15 mouse cellular contexts compared by ENCODE assay signal in genomic region chr13:119232100-119233029, GRCm38 (mm10).
DNase-seq lines count a peak whose midpoint lies in the region; ATAC-seq and TF ChIP-seq lines count a peak whose summit lies in the region.
"Had no signal": no experiment of that assay in that cellular context is flagged by ENCODE, and none has a peak within 500 bp of the region (broad histone marks: within the 10 kb centered on the region; RNA-seq: fewer than 3 reads in every experiment).

No protein-coding gene starts in this region.

- H3K4me3 ChIP-seq in heart, embryonic 13.5 days = no peak overlapping the region
- peak overlapping the region in 1 of 2 experiments; percentile 30; a peak in 2 of 4 replicates for H3K4me3 ChIP-seq in MEL (ENCODE audit: control insufficient read depth in 1 of 2, insufficient read depth in 1 of 2, low read depth in 2 of 2, low read length in 2 of 2)
- no peak overlapping the region for H3K4me3 ChIP-seq in liver, postnatal 0 days (ENCODE audit: low read depth, low read length)
- no peak overlapping the region for H3K4me3 ChIP-seq in hindbrain, embryonic 11.5 days (ENCODE audit: low read depth, low read length)
- H3K4me3 ChIP-seq: embryonic facial prominence, embryonic 10.5 days; forebrain, embryonic 10.5 days had no signal

- 0 out of 2 replicates have a peak, but pooled peaks have one; percentile 37 for ATAC-seq in heart, embryonic 13.5 days (ENCODE audit: extremely low read depth, insufficient number of reproducible peaks, low FRiP score, low TSS enrichment)
- ATAC-seq in granulocyte monocyte progenitor cell, adult 5-6 weeks (replicated peaks; ENCODE audit: poor library complexity, severe bottlenecking) = peak; percentile 52
- ATAC-seq in liver, postnatal 0 days = peak; percentile 99
- no peak for ATAC-seq in hindbrain, embryonic 11.5 days (ENCODE audit: low FRiP score)
- ATAC-seq: hindbrain, postnatal 0 days had no signal

- H3K9me3 ChIP-seq in heart, embryonic 13.5 days = no peaks in the 10 kb centered on the region
- no peaks in the 10 kb centered on the region for H3K9me3 ChIP-seq in MEL (replicated peaks; ENCODE audit: insufficient read depth, low read length)
- no peaks in the 10 kb centered on the region for H3K9me3 ChIP-seq in liver, postnatal 0 days (ENCODE audit: low read length)
- H3K9me3 ChIP-seq in hindbrain, embryonic 11.5 days (ENCODE audit: control insufficient read depth, low read length) = no peaks in the 10 kb centered on the region
- H3K9me3 ChIP-seq: embryonic facial prominence, embryonic 10.5 days; forebrain, embryonic 10.5 days; megakaryocyte, embryonic 14.5 days had no signal

- peak overlapping the region; percentile 5; the same call in 1 of the 2 replicates for H3K4me2 ChIP-seq in heart, embryonic 13.5 days
- peak overlapping the region; percentile 37 for H3K4me2 ChIP-seq in liver, postnatal 0 days (ENCODE audit: low read depth, low read length)
- no peak overlapping the region for H3K4me2 ChIP-seq in hindbrain, embryonic 11.5 days (replicated peaks; ENCODE audit: low read depth, low read length)

- intact Hi-C loops in heart, postnatal 36 days (cut with DNase I) = no loop called here

- no peak for TF ChIP-seq RAD21 in MEL (IDR thresholded peaks at IDR 0.05; ENCODE audit: low read depth, low read length)

- WGBS in heart, embryonic 13.5 days = 24% methylated on average over 8 of the region's 8 CpGs
- 31% methylated on average over 8 of the region's 8 CpGs for WGBS in liver, postnatal 0 days (ENCODE audit: insufficient replicate concordance)
- WGBS in hindbrain, embryonic 11.5 days = 67% methylated on average over 8 of the region's 8 CpGs

- peak; percentile 99 to 100 for TF ChIP-seq EP300 in MEL (IDR thresholded peaks at IDR 0.05; ENCODE audit: low read depth in 1 of 2, low read length in 2 of 2)
- TF ChIP-seq EP300 in liver, postnatal 0 days (IDR thresholded peaks at IDR 0.05; ENCODE audit: low read depth) = peak; percentile 100

- H3K27ac ChIP-seq in heart, embryonic 13.5 days (replicated peaks) = no peak overlapping the region
- H3K27ac ChIP-seq in MEL (ENCODE audit: control insufficient read depth, low read depth, low read length) = peak overlapping the region; percentile 90
- H3K27ac ChIP-seq in liver, postnatal 0 days (ENCODE audit: low read depth) = peak overlapping the region; percentile 88
- H3K27ac ChIP-seq in hindbrain, embryonic 11.5 days (ENCODE audit: low read depth, low read length) = no peak overlapping the region
- H3K27ac ChIP-seq: embryonic facial prominence, embryonic 10.5 days; forebrain, embryonic 10.5 days; hindbrain, postnatal 0 days had no signal

- no peaks in the 10 kb centered on the region for H3K79me2 ChIP-seq in MEL (ENCODE audit: control insufficient read depth, insufficient read depth, low read length, poor library complexity)

- no peak overlapping the region for H3K9ac ChIP-seq in heart, embryonic 13.5 days
- H3K9ac ChIP-seq in MEL (ENCODE audit: control insufficient read depth, low read depth, low read length, poor library complexity, severe bottlenecking) = peak overlapping the region; percentile 28; the same call in 1 of the 2 replicates
- H3K9ac ChIP-seq in liver, postnatal 0 days (replicated peaks) = no peak overlapping the region
- no peak overlapping the region for H3K9ac ChIP-seq in hindbrain, embryonic 11.5 days (ENCODE audit: low read depth, low read length)

- H3K27me3 ChIP-seq in heart, embryonic 13.5 days (replicated peaks) = no peaks in the 10 kb centered on the region; the same call in 1 of the 2 replicates
- H3K27me3 ChIP-seq in MEL (ENCODE audit: control insufficient read depth in 1 of 2, insufficient read depth in 2 of 2, low read length in 2 of 2) = no peaks in the 10 kb centered on the region
- no peaks in the 10 kb centered on the region for H3K27me3 ChIP-seq in liver, postnatal 0 days (ENCODE audit: insufficient read depth, low read length)
- H3K27me3 ChIP-seq in hindbrain, embryonic 11.5 days (ENCODE audit: control insufficient read depth, insufficient read depth, low read length) = no peaks in the 10 kb centered on the region
- H3K27me3 ChIP-seq: megakaryocyte, embryonic 14.5 days had no signal

- H3K4me1 ChIP-seq in heart, embryonic 13.5 days = peaks cover 13% of the 10 kb centered on the region
- peaks cover 11 to 13% of the 10 kb centered on the region in 2 experiments for H3K4me1 ChIP-seq in MEL (ENCODE audit: control insufficient read depth in 1 of 2, insufficient read depth in 2 of 2, low read length in 2 of 2)
- peaks cover 4% of the 10 kb centered on the region; the same call in 1 of the 2 replicates for H3K4me1 ChIP-seq in liver, postnatal 0 days (ENCODE audit: insufficient read depth)
- H3K4me1 ChIP-seq in hindbrain, embryonic 11.5 days (replicated peaks; ENCODE audit: control insufficient read depth, insufficient read depth, low read length) = no peaks in the 10 kb centered on the region
- H3K4me1 ChIP-seq: embryonic facial prominence, embryonic 10.5 days; forebrain, embryonic 10.5 days had no signal

- TF ChIP-seq POLR2A in MEL (IDR thresholded peaks at IDR 0.05; ENCODE audit: control insufficient read depth in 1 of 2, insufficient read depth in 1 of 2, low read depth in 1 of 2, low read length in 2 of 2, poor library complexity in 1 of 2) = no peak

- DNase-seq in heart, postnatal 36 days = no peak
- peak; percentile 89 for DNase-seq in MEL (ENCODE audit: low read depth, low spot score)
- peak; percentile 23 for DNase-seq in liver, postnatal 0 days
- DNase-seq in right cerebral cortex, adult 18-20 months = no peak
- DNase-seq in hindbrain, embryonic 11.5 days (ENCODE audit: low spot score) = no peak
- no peak for DNase-seq in testis, postnatal 14 days (ENCODE audit: low spot score)
- DNase-seq: cerebellum, adult 8-10 months; retina, postnatal 1 day; thymus, adult 2 months had no signal

- TF ChIP-seq CTCF in MEL (IDR thresholded peaks at IDR 0.05 in 2 of 3, conservative IDR thresholded peaks at IDR 0.05 in 1 of 3; ENCODE audit: control insufficient read depth in 1 of 3, insufficient read depth in 1 of 3, low read depth in 2 of 3, low read length in 3 of 3, poor library complexity in 1 of 3, severe bottlenecking in 1 of 3) = no peak
- no peak for TF ChIP-seq CTCF in liver, postnatal 0 days (IDR thresholded peaks at IDR 0.05; ENCODE audit: low read depth)

- H3K36me3 ChIP-seq in heart, embryonic 13.5 days = no peaks in the 10 kb centered on the region
- peaks cover 0 to 26% of the 10 kb centered on the region in 2 experiments; a peak in 2 of 4 replicates for H3K36me3 ChIP-seq in MEL (ENCODE audit: control insufficient read depth in 1 of 2, insufficient read depth in 2 of 2, low read length in 2 of 2)
- H3K36me3 ChIP-seq in liver, postnatal 0 days (replicated peaks; ENCODE audit: insufficient read depth, low read length) = no peaks in the 10 kb centered on the region
- H3K36me3 ChIP-seq in hindbrain, embryonic 11.5 days (ENCODE audit: control insufficient read depth, insufficient read depth, low read length) = no peaks in the 10 kb centered on the region
- H3K36me3 ChIP-seq: embryonic facial prominence, embryonic 10.5 days; forebrain, embryonic 10.5 days had no signal

TF ChIP-seq in MEL, 35 proteins besides CTCF, POLR2A, EP300 and RAD21:
- TF ChIP-seq MAFK (IDR thresholded peaks at IDR 0.05; ENCODE audit: borderline replicate concordance, low read depth, low read length) (peak; percentile 90), MYC (IDR thresholded peaks at IDR 0.05; ENCODE audit: low read depth, low read length) (0 out of 2 replicates have a peak, but pooled peaks have one; percentile 40), USF1 (IDR thresholded peaks at IDR 0.05; ENCODE audit: low read depth, low read length) (no peak), TBP (IDR thresholded peaks at IDR 0.05; ENCODE audit: low read depth, low read length) (0 out of 2 replicates have a peak, but pooled peaks have one; percentile 29), ETS1 (IDR thresholded peaks at IDR 0.05; ENCODE audit: low read depth, low read length) (peak; percentile 100), USF2 (IDR thresholded peaks at IDR 0.05; ENCODE audit: borderline replicate concordance in 1 of 2, insufficient read depth in 1 of 2, low read depth in 1 of 2, low read length in 2 of 2) (no peak), ZMIZ1 (IDR thresholded peaks at IDR 0.05; ENCODE audit: low read depth, low read length) (0 out of 2 replicates have a peak, but pooled peaks have one; percentile 7), ZNF384 (IDR thresholded peaks at IDR 0.05; ENCODE audit: low read depth, low read length) (0 out of 2 replicates have a peak, but pooled peaks have one; percentile 23), JUND (IDR thresholded peaks at IDR 0.05; ENCODE audit: low read depth, low read length) (no peak), MAZ (IDR thresholded peaks at IDR 0.05; ENCODE audit: low read depth, low read length) (no peak), BHLHE40 (IDR thresholded peaks at IDR 0.05; ENCODE audit: borderline replicate concordance, low read depth, low read length) (peak; percentile 76), MAX (IDR thresholded peaks at IDR 0.05; ENCODE audit: low read length) (no peak), ZKSCAN1 (IDR thresholded peaks at IDR 0.05; ENCODE audit: low read depth, low read length) (no peak), ZC3H11A (IDR thresholded peaks at IDR 0.05; ENCODE audit: low read depth, low read length) (no peak), RCOR1 (IDR thresholded peaks at IDR 0.05; ENCODE audit: low read depth, low read length) (peak; percentile 94), MXI1 (IDR thresholded peaks at IDR 0.05; ENCODE audit: low read depth, low read length) (0 out of 2 replicates have a peak, but pooled peaks have one; percentile 34), UBTF (IDR thresholded peaks at IDR 0.05; ENCODE audit: borderline replicate concordance, insufficient read depth, low read depth, low read length) (no peak), SIN3A (IDR thresholded peaks at IDR 0.05; ENCODE audit: low read length) (peak; percentile 95), MYB (IDR thresholded peaks at IDR 0.05; ENCODE audit: low read depth, low read length) (peak; percentile 98), MEF2A (IDR thresholded peaks at IDR 0.05; ENCODE audit: extremely low read depth, insufficient replicate concordance, low read depth, low read length, poor library complexity, severe bottlenecking) (peak; percentile 96), KAT2A (conservative IDR thresholded peaks at IDR 0.05; ENCODE audit: low read depth, low read length) (no peak), TCF12 (IDR thresholded peaks at IDR 0.05; ENCODE audit: low read depth, low read length) (peak; percentile 100), CHD2 (IDR thresholded peaks at IDR 0.05; ENCODE audit: low read length) (peak; percentile 49; the same call in 1 of the 2 replicates), GATA1 (IDR thresholded peaks at IDR 0.05; ENCODE audit: low read depth, low read length) (peak; percentile 100), GABPA (IDR thresholded peaks at IDR 0.05; ENCODE audit: low read depth, low read length) (peak; percentile 95), TAL1 (IDR thresholded peaks at IDR 0.05; ENCODE audit: low read length) (peak; percentile 98), POLR2AphosphoS5 (IDR thresholded peaks at IDR 0.05; ENCODE audit: borderline replicate concordance, low read depth, low read length) (no peak)

Comparison
In these comparisons a context has a peak if more than half of its experiments do, and no peak if none do; other contexts are left out.
1. H3K27ac ChIP-seq: peak in MEL (single experiment) and liver, postnatal 0 days (single experiment); none in heart, embryonic 13.5 days (single experiment) and hindbrain, embryonic 11.5 days (single experiment).
2. DNase-seq: peak in MEL (single experiment) and liver, postnatal 0 days (single experiment); none in heart, postnatal 36 days (0 of 2), right cerebral cortex, adult 18-20 months (single experiment), hindbrain, embryonic 11.5 days (single experiment) and testis, postnatal 14 days (single experiment).